Mouse (Mus musculus) layer of hippocampus, adult 18-20 months (tissue): ENCODE results near the gene Cep55. TPM values are rescaled to one million over a fixed set of nuclear protein-coding genes. Genes with fewer than 3 reads are reported as not detected.

Experiments
- DNase-seq, 2 experiments: peaks; one replicate each; pipeline ENCODE4 v3.0.0; 2022; ENCODE audit warnings: low spot score in 2 of 2
- total RNA-seq, 2 experiments: library from RNA; stranded (reverse); gene quantifications; 2 replicates each; pipeline ENCODE4 v1.2.3; 2021

Cep55 gene
- total RNA-seq, 2 experiments from 2014 or later: 0.28 to 0.32 TPM

DNA sequence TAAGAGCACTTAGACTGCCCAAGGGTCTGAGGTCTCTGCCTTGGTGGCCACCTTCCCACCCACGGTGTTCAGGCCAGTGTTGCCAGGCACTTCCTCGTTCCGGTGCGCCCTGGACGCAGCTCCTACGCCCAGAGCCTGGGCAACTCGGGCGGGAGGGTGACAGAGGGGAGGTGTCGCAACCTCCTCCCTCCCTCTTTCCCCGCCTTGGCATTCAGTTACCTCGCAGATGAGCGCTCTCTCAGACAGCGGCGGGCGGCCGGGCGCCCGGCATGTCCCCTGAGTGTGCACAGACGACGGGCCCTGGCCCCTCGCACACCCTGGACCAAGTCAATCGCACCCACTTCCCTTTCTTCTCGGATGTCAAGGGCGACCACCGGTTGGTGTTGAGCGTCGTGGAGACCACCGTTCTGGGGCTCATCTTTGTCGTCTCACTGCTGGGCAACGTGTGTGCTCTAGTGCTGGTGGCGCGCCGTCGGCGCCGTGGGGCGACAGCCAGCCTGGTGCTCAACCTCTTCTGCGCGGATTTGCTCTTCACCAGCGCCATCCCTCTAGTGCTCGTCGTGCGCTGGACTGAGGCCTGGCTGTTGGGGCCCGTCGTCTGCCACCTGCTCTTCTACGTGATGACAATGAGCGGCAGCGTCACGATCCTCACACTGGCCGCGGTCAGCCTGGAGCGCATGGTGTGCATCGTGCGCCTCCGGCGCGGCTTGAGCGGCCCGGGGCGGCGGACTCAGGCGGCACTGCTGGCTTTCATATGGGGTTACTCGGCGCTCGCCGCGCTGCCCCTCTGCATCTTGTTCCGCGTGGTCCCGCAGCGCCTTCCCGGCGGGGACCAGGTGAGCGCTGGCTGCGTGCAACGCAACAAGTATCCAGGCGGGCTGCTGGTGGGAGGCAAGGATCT lies 42.3 kb downstream of the Cep55 start, which contains the start of gene Ffar4:
Gene Ffar4 (plus strand): TSS at position 214 of the 901 bp plus-strand sequence.
- no peak for DNase-seq

DNA sequence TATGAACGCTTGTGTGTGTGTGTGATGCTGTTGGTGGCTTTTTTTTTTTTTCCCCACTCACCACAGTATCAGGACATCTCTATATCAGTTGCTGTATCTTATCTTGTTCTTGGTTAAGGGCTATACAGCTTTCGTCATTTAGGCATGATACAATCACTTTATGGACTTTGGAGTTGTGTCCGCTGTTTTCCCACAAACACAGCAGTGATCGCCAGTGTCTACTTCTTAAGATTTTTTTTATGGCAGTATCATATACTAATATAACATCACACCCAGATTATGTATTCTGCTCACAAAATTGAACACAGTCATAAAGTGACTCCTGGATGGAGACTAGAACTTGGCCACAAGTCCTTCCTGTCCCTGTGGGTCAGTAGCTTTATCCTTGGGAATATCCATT lies 53.1 kb downstream of the Cep55 start:
- no peak for DNase-seq

DNA sequence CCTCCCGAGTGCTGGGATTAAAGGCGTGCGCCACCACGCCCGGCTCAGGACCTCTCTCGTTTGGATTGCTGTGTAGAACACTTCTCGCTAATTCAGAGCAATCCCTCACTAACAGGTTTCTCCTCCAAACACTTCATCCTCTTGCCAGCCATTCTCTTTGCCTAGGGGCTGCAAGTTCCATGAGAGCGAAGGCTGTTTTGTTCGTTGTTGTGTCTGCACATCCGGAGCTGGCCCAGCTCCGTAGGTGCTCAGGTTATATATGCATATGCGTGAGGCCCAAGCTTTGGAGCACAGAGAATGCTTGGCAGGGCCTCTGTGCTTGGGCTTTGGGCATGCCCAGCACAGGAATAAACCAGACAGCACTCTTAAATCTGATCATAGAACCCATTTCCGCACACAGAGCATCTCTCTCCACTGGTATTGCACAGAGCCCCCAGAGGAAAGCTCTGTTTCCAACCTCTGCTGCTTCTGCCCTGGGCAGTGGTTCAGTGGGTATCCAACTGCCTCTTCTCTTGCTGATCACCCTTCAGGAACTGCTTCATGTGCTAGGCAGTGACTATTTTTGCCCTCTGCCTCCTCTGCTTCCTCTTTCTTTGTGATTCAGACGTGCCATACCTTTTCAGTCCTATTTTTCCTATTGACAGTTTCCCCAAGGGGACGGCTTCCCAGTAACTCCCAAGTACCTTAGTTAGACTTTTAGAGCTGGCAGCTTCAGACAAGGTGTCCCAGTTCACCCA lies 54.9 kb downstream of the Cep55 start:
- DNase-seq: no peak

DNA sequence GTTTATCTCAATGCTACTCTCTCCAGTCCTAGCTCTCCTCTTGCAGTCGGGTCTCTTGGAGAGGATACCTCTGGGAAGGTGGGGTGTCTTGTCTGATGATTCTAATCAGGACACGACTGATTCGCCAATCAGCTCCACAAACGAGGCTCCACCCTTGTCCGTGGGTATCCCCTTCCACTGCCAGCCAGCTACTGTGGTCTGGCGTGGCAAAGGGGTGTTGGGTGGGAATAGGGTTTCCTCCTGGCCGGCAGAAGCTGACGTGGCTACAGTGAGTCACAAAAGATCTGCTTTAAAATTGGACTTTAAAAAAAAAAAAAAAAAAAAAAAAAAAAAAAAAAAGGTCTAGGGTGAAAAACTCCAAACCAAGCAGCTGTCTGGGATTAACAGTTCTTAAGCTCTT lies 56.2 kb downstream of the Cep55 start:
- no peak for DNase-seq

DNA sequence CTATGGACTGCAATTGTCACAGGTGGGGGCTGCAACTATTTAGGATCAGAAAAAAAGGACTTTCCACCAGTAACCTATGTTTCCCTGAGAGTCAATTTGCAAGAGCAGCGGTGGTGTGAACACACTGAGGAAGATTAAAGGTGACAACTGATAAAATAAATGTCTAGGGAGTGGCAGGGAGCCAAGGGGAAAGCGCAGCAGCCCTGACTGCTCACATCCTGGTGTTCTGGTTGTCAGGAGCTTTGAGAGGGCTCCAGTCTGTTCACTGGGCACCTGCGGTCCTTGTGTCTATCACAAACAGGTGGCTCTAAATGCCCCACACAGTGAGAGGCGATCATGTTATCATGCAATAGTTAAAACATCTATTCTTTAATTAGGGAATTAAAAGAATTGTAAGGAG lies 57.8 kb downstream of the Cep55 start:
- DNase-seq: no peak

DNA sequence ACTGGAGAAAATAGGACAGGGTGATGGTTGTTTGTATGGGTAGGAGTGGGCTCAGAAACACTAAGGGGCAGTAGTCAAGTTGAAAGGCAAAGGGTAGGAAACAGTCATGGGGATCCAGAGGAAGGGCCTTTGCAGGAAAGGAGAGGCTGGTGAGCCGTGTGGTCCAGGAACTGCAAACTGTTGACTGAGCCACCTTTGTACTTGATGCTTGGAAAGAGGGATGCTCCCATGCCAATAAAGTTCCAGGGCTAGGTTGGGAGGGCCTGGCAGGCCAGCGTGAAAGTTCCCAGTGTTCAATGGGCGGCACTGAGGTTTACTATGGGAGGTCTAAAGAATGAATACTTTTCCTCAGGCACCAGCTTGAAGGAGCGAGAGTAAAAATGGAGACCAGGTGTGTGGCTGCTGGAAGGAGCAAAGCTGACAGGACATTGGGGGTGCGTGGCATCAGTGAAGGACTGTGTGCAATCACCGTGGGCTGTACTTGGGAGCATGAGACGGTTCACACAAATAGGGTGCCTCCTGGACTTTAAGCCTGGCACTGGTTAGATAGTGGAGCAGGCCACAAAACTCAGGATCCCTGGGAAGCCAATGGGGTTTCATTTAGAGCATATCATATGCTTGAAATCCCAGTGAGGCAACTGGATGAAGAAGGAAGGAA lies 60.2 kb downstream of the Cep55 start:
- no peak for DNase-seq

DNA sequence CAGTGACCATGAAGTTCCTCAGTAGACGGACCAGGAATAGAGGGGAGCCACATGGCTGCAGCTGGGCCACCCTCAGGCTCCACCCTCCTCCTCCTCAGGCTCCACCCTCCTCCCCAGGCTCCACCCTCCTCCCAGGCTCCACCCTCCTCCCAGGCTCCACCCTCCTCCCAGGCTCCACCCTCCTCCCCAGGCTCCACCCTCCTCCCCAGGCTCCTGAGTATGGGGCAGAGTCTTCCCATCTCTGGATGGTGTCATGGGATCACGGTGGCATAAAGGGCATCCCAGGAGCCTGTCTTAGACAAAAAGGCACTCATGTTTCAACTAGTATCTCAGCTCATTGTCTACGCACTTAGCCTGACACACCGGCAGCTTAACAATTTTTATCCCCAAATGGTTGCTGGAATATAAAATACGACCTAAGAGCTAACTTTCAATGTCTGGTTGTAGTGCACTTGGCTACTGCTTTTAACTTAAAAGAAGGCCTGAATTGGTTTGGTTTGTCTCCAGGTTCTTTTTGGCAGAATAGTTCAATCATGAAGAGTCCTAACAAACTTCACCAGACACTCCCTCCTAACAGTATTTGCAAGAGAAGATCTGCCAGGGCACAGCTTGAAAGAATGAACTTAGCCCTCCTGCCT lies 65.4 kb downstream of the Cep55 start:
- DNase-seq: no peak

DNA sequence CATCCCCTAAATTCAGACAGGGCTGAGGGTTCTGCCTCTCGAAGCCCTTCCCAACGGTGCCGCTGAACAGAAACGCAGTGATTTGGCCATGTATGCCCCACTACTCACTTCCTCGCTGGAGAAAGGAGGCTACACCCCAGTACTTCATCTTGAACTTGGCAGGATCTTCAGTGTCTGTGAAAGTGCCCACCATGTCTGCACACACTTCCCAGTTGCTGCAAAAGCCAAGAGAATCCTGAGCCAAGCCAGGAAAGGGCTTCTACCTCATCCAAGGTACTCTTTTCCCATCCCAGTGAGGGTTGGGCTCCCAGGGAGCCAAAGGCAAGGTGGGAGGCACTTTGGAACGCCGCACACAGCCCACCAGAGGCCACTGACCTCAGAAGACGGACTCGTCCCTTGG lies 69.1 kb downstream of the Cep55 start:
- no peak for DNase-seq

Other genes starting within 250 kb of the Cep55 start
- 1 to 10 TPM; 3.3 to 4.3 TPM for gene Myof, start 11.4 kb upstream of the Cep55 start, total RNA-seq
- not detected for gene Ffar4, start 42.1 kb downstream of the Cep55 start, total RNA-seq
- gene Rbp4, start 70.3 kb downstream of the Cep55 start, total RNA-seq: 10 to 100 TPM; 11.3 to 12.4 TPM
- gene Pde6c, start 77.8 kb downstream of the Cep55 start, total RNA-seq: under 1 TPM; 0.20 TPM
- 10 to 100 TPM; 17.5 to 18.1 TPM for gene Fra10ac1, start 169.1 kb downstream of the Cep55 start, total RNA-seq
- gene Lgi1, start 209.5 kb downstream of the Cep55 start, total RNA-seq: 100 to 1,000 TPM; 169 to 170 TPM